ENCODE assay signal across 18 mouse cellular contexts in genomic region chr8:117480516-117480915, GRCm38 (mm10). TPM values are rescaled to one million over a fixed set of nuclear protein-coding genes. Genes with fewer than 3 reads are reported as not detected.
DNase-seq lines count a peak whose midpoint lies in the region; ATAC-seq and TF ChIP-seq lines count a peak whose summit lies in the region.
"Had no signal": no experiment of that assay in that cellular context is flagged by ENCODE, and none has a peak within 500 bp of the region (broad histone marks: within the 10 kb centered on the region; RNA-seq: fewer than 3 reads in every experiment).

No protein-coding gene starts in this region.

- H3K4me3 ChIP-seq in liver, adult 2 months (ENCODE audit: insufficient read depth, low read depth, low read length) = no peak overlapping the region
- H3K4me3 ChIP-seq in liver, embryonic 12.5 days = no peak overlapping the region
- H3K4me3 ChIP-seq in megakaryocyte, embryonic 14.5 days (replicated peaks) = peak overlapping the region; percentile 47
- H3K4me3 ChIP-seq: forebrain, embryonic 15.5 days; hindbrain, embryonic 13.5 days; midbrain, embryonic 15.5 days; neural tube, embryonic 12.5 days had no signal

- no peaks in the 10 kb centered on the region for H3K79me2 ChIP-seq in liver, adult 2 months (ENCODE audit: control insufficient read depth, insufficient read depth, low read length)

- TF ChIP-seq POLR2A in liver, adult 2 months (IDR thresholded peaks at IDR 0.05; ENCODE audit: extremely low read depth, insufficient read depth, low read length) = no peak

- WGBS in liver, adult 2 months = 71% methylated on average over 5 of the region's 5 CpGs
- 63% methylated on average over 5 of the region's 5 CpGs for whole genome bisulfite sequencing in liver, embryonic 12.5 days (ENCODE audit: insufficient replicate concordance)

- DNase-seq in liver, adult 2 months (ENCODE audit: extremely low read depth, low read depth, low spot score) = peak; percentile 38
- DNase-seq in B cell, adult 2 months = peak; percentile 56 to 63
- peak; percentile 58 for DNase-seq in ZHBTc4 (ENCODE audit: low read depth, low spot score)
- no peak for DNase-seq in left cerebral cortex, adult 18-20 months (ENCODE audit: low spot score in 2 of 2)
- DNase-seq in heart, adult 18-20 months = no peak
- DNase-seq: adrenal gland, adult 8-10 months; cerebellum, adult 9-11 months; gastrocnemius, postnatal 25 days; kidney, adult 11 months; kidney, postnatal 14 days; left cerebral cortex, postnatal 4 days had no signal

- H3K4me1 ChIP-seq in liver, adult 2 months (ENCODE audit: control insufficient read depth, insufficient read depth, low read length) = no peaks in the 10 kb centered on the region
- peaks cover 3% of the 10 kb centered on the region for H3K4me1 ChIP-seq in liver, embryonic 12.5 days
- peaks cover 87% of the 10 kb centered on the region for H3K4me1 ChIP-seq in megakaryocyte, embryonic 14.5 days
- H3K4me1 ChIP-seq: forebrain, embryonic 15.5 days; hindbrain, embryonic 13.5 days; midbrain, embryonic 15.5 days; neural tube, embryonic 12.5 days had no signal

- ATAC-seq in liver, embryonic 12.5 days = no peak
- no peak for ATAC-seq in megakaryocyte-erythroid progenitor cell, adult 5-6 weeks (replicated peaks; ENCODE audit: low FRiP score, low TSS enrichment, poor library complexity, severe bottlenecking)
- ATAC-seq: forebrain, embryonic 15.5 days; midbrain, embryonic 15.5 days had no signal

- H3K27me3 ChIP-seq in liver, adult 2 months (ENCODE audit: control insufficient read depth, insufficient read depth, low read length) = no peaks in the 10 kb centered on the region
- no peaks in the 10 kb centered on the region for H3K27me3 ChIP-seq in liver, embryonic 12.5 days (replicated peaks)
- H3K27me3 ChIP-seq in megakaryocyte, embryonic 14.5 days (replicated peaks) = no peaks in the 10 kb centered on the region
- H3K27me3 ChIP-seq: forebrain, embryonic 15.5 days; hindbrain, embryonic 13.5 days; midbrain, embryonic 15.5 days; neural tube, embryonic 12.5 days had no signal

- no peak overlapping the region for H3K9ac ChIP-seq in liver, adult 2 months (ENCODE audit: low read depth, low read length)
- H3K9ac ChIP-seq in liver, embryonic 12.5 days = no peak overlapping the region
- H3K9ac ChIP-seq: forebrain, embryonic 15.5 days; hindbrain, embryonic 13.5 days; midbrain, embryonic 15.5 days; neural tube, embryonic 12.5 days had no signal

- no peak for TF ChIP-seq CTCF in liver, adult 2 months (IDR thresholded peaks at IDR 0.05; ENCODE audit: low read depth, low read length)

- no peak overlapping the region for H3K27ac ChIP-seq in liver, adult 2 months (replicated peaks; ENCODE audit: insufficient read depth, low read depth, low read length)
- H3K27ac ChIP-seq in liver, embryonic 12.5 days = no peak overlapping the region
- H3K27ac ChIP-seq: forebrain, embryonic 15.5 days; hindbrain, embryonic 13.5 days; midbrain, embryonic 15.5 days; neural tube, embryonic 12.5 days had no signal

- H3K9me3 ChIP-seq in liver, embryonic 12.5 days (replicated peaks) = no peaks in the 10 kb centered on the region
- 0 out of 2 replicates have a peak, but pooled peaks cover 5% of the 10 kb centered on the region for H3K9me3 ChIP-seq in megakaryocyte, embryonic 14.5 days
- H3K9me3 ChIP-seq: forebrain, embryonic 15.5 days; midbrain, embryonic 15.5 days; neural tube, embryonic 12.5 days had no signal

- no peaks in the 10 kb centered on the region for H3K36me3 ChIP-seq in liver, adult 2 months (ENCODE audit: control insufficient read depth, insufficient read depth, low read length)
- no peaks in the 10 kb centered on the region for H3K36me3 ChIP-seq in liver, embryonic 12.5 days
- H3K36me3 ChIP-seq in megakaryocyte, embryonic 14.5 days (replicated peaks; ENCODE audit: low read length) = peaks cover 10% of the 10 kb centered on the region
- H3K36me3 ChIP-seq: forebrain, embryonic 15.5 days; hindbrain, embryonic 13.5 days; midbrain, embryonic 15.5 days; neural tube, embryonic 12.5 days had no signal

- no peak overlapping the region for H3K4me2 ChIP-seq in liver, embryonic 12.5 days
- H3K4me2 ChIP-seq: forebrain, embryonic 15.5 days; hindbrain, embryonic 13.5 days; midbrain, embryonic 15.5 days; neural tube, embryonic 12.5 days had no signal

RNA-seq across cellular contexts. Expression of gene Plcg2, which starts 17.6 kb away (rescaled TPM):
- total RNA-seq in liver, adult 2 months (2014; rRNA removed) = 1.8 and 2.1 TPM in 2 replicates
- 0.42 and 0.95 TPM in 2 replicates for polyA plus RNA-seq in liver, adult 2 months (2012; rRNA removed)
- polyA plus RNA-seq in liver, embryonic 12.5 days (2016; fragmentation: Nextera tagmentation; extraction: Ambion mirVana) = 11.9 and 13.3 TPM in 2 replicates
- 36.0 and 76.6 TPM in 2 replicates for polyA plus RNA-seq in megakaryocyte, embryonic 14.5 days (2012; ENCODE audit: insufficient read depth, low replicate concordance)
- 8.1 and 11.3 TPM in 2 replicates for total RNA-seq in megakaryocyte-erythroid progenitor cell, adult 5-6 weeks (2014; fragmentation: Nextera tagmentation)
- 9.2 and 17.0 TPM in 2 replicates for total RNA-seq in megakaryocyte-erythroid progenitor cell, adult 5-6 weeks (2017)
- total RNA-seq in left cerebral cortex, adult 18-20 months (2021) = 1 to 10 TPM; 2.6 to 2.7 TPM
- total RNA-seq in heart, adult 18-20 months (2021) = 1 to 10 TPM; 7.6 to 8.5 TPM

Comparison
In these comparisons a context has a peak if more than half of its experiments do, and no peak if none do; other contexts are left out.
1. DNase-seq: peak in liver, adult 2 months (single experiment), B cell, adult 2 months (2 of 2) and ZHBTc4 (single experiment); none in left cerebral cortex, adult 18-20 months (0 of 2) and heart, adult 18-20 months (0 of 2).